Mouse (Mus musculus): Measurements from ENCODE around the gene Stac2. TPM values are rescaled to one million over a fixed set of nuclear protein-coding genes. Genes with fewer than 3 reads are reported as not detected.
A peak's percentile ranks its signal among the peaks of the same experiment; 100 is the strongest.

The Stac2 gene
- polyA plus RNA-seq, 2 experiments = 1.0 to 1.4 TPM

DNA sequence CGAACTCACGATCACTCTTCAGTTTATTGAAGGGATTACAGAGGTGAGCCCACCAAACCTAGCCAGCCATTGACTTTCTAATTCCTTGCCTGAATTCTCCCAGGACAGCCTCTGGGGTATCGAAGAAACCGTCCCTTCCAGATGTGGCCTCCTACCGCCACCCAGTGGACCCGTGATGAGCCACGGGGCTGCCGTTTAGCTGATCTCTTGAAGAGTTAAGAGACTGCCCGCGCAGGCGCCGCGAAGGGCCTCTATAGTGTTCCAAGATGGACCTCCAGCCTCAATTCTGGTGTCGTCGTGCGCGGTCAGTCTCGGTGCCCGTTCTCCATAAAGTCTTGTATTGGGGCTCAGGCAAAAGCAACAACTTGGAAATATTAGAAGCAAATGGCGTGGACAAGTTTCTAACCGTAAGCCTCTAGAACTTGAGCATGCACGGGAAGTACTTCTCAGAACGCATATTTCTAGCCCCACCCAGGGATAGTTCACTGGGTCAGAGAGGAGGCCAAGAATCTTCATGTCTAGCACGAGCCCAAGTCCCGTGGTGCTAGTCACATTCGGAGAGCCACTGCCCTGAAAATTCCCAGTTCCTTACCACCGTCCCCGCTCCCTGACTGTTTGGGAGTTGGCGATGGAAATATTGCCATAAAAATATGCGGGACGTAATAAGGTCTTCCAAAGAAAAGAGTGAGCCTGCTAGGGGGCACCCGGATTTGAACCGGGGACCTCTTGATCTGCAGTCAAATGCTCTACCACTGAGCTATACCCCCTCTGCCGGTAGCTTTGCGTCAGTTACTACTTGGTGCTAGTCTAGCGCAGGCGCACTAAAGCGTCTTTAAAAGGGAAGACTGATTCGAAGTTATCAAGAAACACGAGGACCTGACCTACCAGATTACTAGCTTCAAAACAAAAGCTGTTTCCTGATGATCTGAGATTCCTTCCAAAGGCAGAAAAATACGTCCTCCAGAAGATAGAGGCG is 65.4 kb downstream of the Stac2 start:
- Histone ChIP-seq H3K4me1 (ENCODE audit: control insufficient read depth, insufficient read depth, low read length) (0 out of 2 replicates have a peak, but pooled peaks cover 4% of the 10 kb centered on the region), H3K27me3 (ENCODE audit: control insufficient read depth, insufficient read depth, low read length) (peaks cover 26% of the 10 kb centered on the region), H3K4me2 (replicated peaks; ENCODE audit: low read depth, low read length, severe bottlenecking) (peak overlapping the region; percentile 57), H3K36me3 (ENCODE audit: control insufficient read depth, insufficient read depth, low read length) (no peaks in the 10 kb centered on the region), H3K9ac (ENCODE audit: low read depth, low read length, severe bottlenecking) (peak overlapping the region; percentile 55), H3K4me3 (replicated peaks; ENCODE audit: low read length) (peak overlapping the region; percentile 86), H3K27ac (replicated peaks; ENCODE audit: low read depth, low read length) (peak overlapping the region; percentile 59), H3K9me3 (ENCODE audit: control insufficient read depth, low read length) (no peaks in the 10 kb centered on the region)
- DNase-seq (ENCODE audit: low spot score) = peak; percentile 94
- WGBS = under 1% methylated on average over 42 of the region's 42 CpGs
- peak; percentile 84 for ATAC-seq (ENCODE audit: low FRiP score, low read depth)
- TF ChIP-seq POLR2A (IDR thresholded peaks at IDR 0.05; ENCODE audit: borderline replicate concordance, extremely low read depth, insufficient read depth, insufficient read length) = no peak

DNA sequence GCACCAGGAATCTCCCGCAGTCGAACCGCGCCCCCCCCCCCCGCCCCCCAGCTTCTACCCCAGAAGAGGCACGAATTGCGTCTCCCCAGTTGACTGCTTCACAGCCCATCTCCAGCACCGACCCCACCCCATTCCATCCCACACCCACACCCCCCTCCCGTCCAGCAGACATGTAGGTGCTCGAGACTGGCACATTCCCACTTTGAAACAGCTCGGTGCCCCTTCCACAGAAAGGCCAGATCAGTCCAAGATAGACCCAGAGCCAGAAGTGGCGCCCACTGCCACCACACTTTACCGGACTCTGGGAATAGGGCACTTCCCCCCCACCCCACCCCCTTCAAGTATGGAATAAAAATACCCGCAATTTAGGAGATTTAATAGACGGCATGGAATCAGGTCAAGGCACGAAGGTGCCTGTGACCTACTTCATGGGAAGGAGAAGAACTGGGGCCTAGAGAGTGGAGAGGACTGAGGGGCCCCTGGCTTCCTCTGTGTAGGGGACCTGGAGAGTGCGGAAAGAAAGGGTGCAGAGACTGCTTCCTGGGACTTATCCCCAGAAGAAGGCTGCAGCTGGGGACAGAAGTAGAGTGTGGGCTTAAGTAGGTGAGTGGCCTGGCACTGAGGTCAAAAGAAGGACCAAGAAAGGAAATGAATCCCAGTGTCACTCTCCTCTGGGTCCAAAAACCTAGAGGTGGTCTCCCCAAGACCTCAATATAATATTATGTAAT is 66.4 kb downstream of the Stac2 start:
- DNase-seq (ENCODE audit: low spot score) (no peak), ATAC-seq (ENCODE audit: low FRiP score, low read depth) (no peak)
- H3K9me3 ChIP-seq (ENCODE audit: control insufficient read depth, low read length) = no peaks in the 10 kb centered on the region
- 0 out of 2 replicates have a peak, but pooled peaks cover 4% of the 10 kb centered on the region for H3K4me1 ChIP-seq (ENCODE audit: control insufficient read depth, insufficient read depth, low read length)
- H3K36me3 ChIP-seq (ENCODE audit: control insufficient read depth, insufficient read depth, low read length) = no peaks in the 10 kb centered on the region
- H3K27me3 ChIP-seq (ENCODE audit: control insufficient read depth, insufficient read depth, low read length) = peaks cover 26% of the 10 kb centered on the region
- peak overlapping the region; percentile 86 for H3K4me3 ChIP-seq (replicated peaks; ENCODE audit: low read length)
- H3K27ac ChIP-seq (replicated peaks; ENCODE audit: low read depth, low read length) = no peak overlapping the region
- H3K9ac ChIP-seq (ENCODE audit: low read depth, low read length, severe bottlenecking) = peak overlapping the region; percentile 60; the same call in 1 of the 2 replicates
- TF ChIP-seq POLR2A (IDR thresholded peaks at IDR 0.05; ENCODE audit: borderline replicate concordance, extremely low read depth, insufficient read depth, insufficient read length) = no peak
- WGBS = 25% methylated on average over 15 of the region's 17 CpGs
- peak overlapping the region; percentile 88 for H3K4me2 ChIP-seq (replicated peaks; ENCODE audit: low read depth, low read length, severe bottlenecking)

Small RNAs within 50 kb of the gene (microRNA-seq; reads per million reads assigned to microRNA genes)
- gene Gm27597 = not detected

Other genes with a start within 250 kb of the Stac2 start
- gene B230217C12Rik, start 212.7 kb downstream of the Stac2 start, polyA plus RNA-seq (2012; rRNA removed) = 12.4 and 13.3 TPM in 2 replicates
- gene B230217C12Rik, start 212.7 kb downstream of the Stac2 start, polyA plus RNA-seq (2014; fragmentation: Nextera tagmentation; extraction: Ambion mirVana) = 5.3 and 7.2 TPM in 2 replicates
- gene Fbxo47, start 169.3 kb downstream of the Stac2 start, polyA plus RNA-seq (2012; rRNA removed) = 0.58 and 1.0 TPM in 2 replicates
- gene Fbxo47, start 169.3 kb downstream of the Stac2 start, polyA plus RNA-seq (2014; fragmentation: Nextera tagmentation; extraction: Ambion mirVana) = 0.22 and 0.82 TPM in 2 replicates
- 1.0 and 1.1 TPM in 2 replicates for gene Plxdc1, start 67.0 kb downstream of the Stac2 start, polyA plus RNA-seq (2012; rRNA removed)
- gene Plxdc1, start 67.0 kb downstream of the Stac2 start, polyA plus RNA-seq (2014; fragmentation: Nextera tagmentation; extraction: Ambion mirVana) = 1.1 and 1.7 TPM in 2 replicates
- gene Arl5c, start 57.3 kb downstream of the Stac2 start, polyA plus RNA-seq (2012; rRNA removed) = 2.4 and 2.7 TPM in 2 replicates
- gene Arl5c, start 57.3 kb downstream of the Stac2 start, polyA plus RNA-seq (2014; fragmentation: Nextera tagmentation; extraction: Ambion mirVana) = 6.1 and 7.4 TPM in 2 replicates
- gene Cacnb1, start 30.4 kb downstream of the Stac2 start, polyA plus RNA-seq (2012; rRNA removed) = 51.4 and 54.1 TPM in 2 replicates
- 20.9 and 21.5 TPM in 2 replicates for gene Cacnb1, start 30.4 kb downstream of the Stac2 start, polyA plus RNA-seq (2014; fragmentation: Nextera tagmentation; extraction: Ambion mirVana)
- 1,201 and 1,869 TPM in 2 replicates for gene Rpl19, start 26.8 kb downstream of the Stac2 start, polyA plus RNA-seq (2012; rRNA removed)
- 1,151 and 1,199 TPM in 2 replicates for gene Rpl19, start 26.8 kb downstream of the Stac2 start, polyA plus RNA-seq (2014; fragmentation: Nextera tagmentation; extraction: Ambion mirVana)
- 18.4 and 22.5 TPM in 2 replicates for gene Fbxl20, start 96.9 kb upstream of the Stac2 start, polyA plus RNA-seq (2012; rRNA removed)
- 17.8 and 18.4 TPM in 2 replicates for gene Fbxl20, start 96.9 kb upstream of the Stac2 start, polyA plus RNA-seq (2014; fragmentation: Nextera tagmentation; extraction: Ambion mirVana)
- 27.9 and 28.5 TPM in 2 replicates for gene Med1, start 139.8 kb upstream of the Stac2 start, polyA plus RNA-seq (2012; rRNA removed)
- gene Med1, start 139.8 kb upstream of the Stac2 start, polyA plus RNA-seq (2014; fragmentation: Nextera tagmentation; extraction: Ambion mirVana) = 51.3 and 59.4 TPM in 2 replicates
- 25.7 and 27.0 TPM in 2 replicates for gene Cdk12, start 149.6 kb upstream of the Stac2 start, polyA plus RNA-seq (2012; rRNA removed)
- gene Cdk12, start 149.6 kb upstream of the Stac2 start, polyA plus RNA-seq (2014; fragmentation: Nextera tagmentation; extraction: Ambion mirVana) = 13.6 and 14.5 TPM in 2 replicates